Mouse (Mus musculus) neural tube, embryonic 13.5 days (tissue): Measurements from ENCODE around the gene Tagap1. TPM values are rescaled to one million over a fixed set of nuclear protein-coding genes. Genes with fewer than 3 reads are reported as not detected.
"Not testable (repeated sequence)": the region's sequence is repeated elsewhere in the genome, so short reads cannot be mapped to it uniquely, and the experiment has no call there.

Source experiments
- ATAC-seq: fragments of 200-750 bp; cut with Nextera tagmentation; 2 replicates; pipeline ENCODE4 v1.8.0; 2017; ENCODE audit warnings: low read depth, mild to moderate bottlenecking, moderate TSS enrichment, moderate library complexity
- H3K27ac ChIP-seq: fragments of 300-500 bp; sonication (generic); replicated peaks from 2 replicates; pipeline ENCODE4 v1.5.1; 2015; ENCODE audit warnings: moderate library complexity, mild to moderate bottlenecking, inconsistent platforms
- H3K27me3 ChIP-seq: fragments of 300-500 bp; sonication (generic); 2 replicates; pipeline ENCODE4 v1.6.1; 2015; ENCODE audit warnings: mild to moderate bottlenecking, inconsistent platforms
- H3K36me3 ChIP-seq: fragments of 300-500 bp; sonication (generic); 2 replicates; pipeline ENCODE4 v1.6.1; 2015; ENCODE audit warnings: mild to moderate bottlenecking, inconsistent platforms
- H3K4me1 ChIP-seq: fragments of 300-500 bp; sonication (generic); replicated peaks from 2 replicates; pipeline ENCODE4 v1.6.1; 2015; ENCODE audit warnings: inconsistent platforms
- H3K4me2 ChIP-seq: fragments of 300-500 bp; sonication (generic); 2 replicates; pipeline ENCODE4 v1.6.1; 2015; ENCODE audit warnings: inconsistent platforms, mild to moderate bottlenecking, moderate library complexity
- H3K4me3 ChIP-seq: fragments of 300-500 bp; sonication (generic); 2 replicates; pipeline ENCODE4 v1.5.1; 2015; ENCODE audit warnings: mild to moderate bottlenecking, inconsistent platforms
- H3K9ac ChIP-seq: fragments of 300-500 bp; sonication (generic); 2 replicates; pipeline ENCODE4 v1.6.1; 2015; ENCODE audit warnings: moderate library complexity, mild to moderate bottlenecking, inconsistent platforms
- H3K9me3 ChIP-seq: fragments of 300-500 bp; sonication (generic); 2 replicates; pipeline ENCODE4 v1.6.1; 2016; ENCODE audit warnings: inconsistent platforms
- WGBS: fragments of 180-500 bp; shearing (Covaris S2); methylation state at CpG from one replicate; pipeline ENCODE4 v1.1.7; 2015; 5-methylcytosine and 5-hydroxymethylcytosine counted together
- polyA plus RNA-seq: library from polyadenylated mRNA; unstranded; fragments of >200 nt; fragmentation: Nextera tagmentation; extraction: Ambion mirVana; gene quantifications from 2 replicates; pipeline ENCODE4 v1.2.1, GENCODE M21; 2015

Tagap1 gene
- polyA plus RNA-seq, 1 experiment from 2014 or later: 50.0 TPM

- 73% methylated on average over 5 of the region's 6 CpGs for WGBS
- H3K4me2 ChIP-seq: peak overlapping the region; percentile 56
These were observed 1.3 kb downstream of the Tagap1 start for GRCm38 (mm10) chr17:6959543-6960259.

DNA sequence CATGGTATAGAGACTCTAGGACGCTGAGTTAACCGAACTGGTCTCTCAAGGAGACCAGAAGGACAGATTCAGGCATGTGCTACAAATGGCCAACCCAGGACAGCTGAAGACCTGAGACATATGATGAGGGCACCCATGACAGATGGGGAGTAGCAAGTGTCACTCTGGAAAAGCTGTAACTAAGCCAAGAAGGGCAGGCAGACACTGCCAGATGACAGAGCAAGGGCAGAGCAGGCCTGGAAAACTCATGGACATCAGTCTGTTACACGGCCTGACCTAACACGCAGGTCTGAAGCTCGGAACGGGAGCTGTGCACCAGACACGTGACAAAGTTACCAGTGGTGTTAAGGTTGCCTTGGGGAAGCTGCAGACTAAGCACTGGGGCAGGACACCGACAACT is 2.1 kb downstream of the Tagap1 start:
- H3K9me3 ChIP-seq, H3K4me1 ChIP-seq, H3K27ac ChIP-seq, H3K27me3 ChIP-seq, H3K9ac ChIP-seq, H3K4me3 ChIP-seq, H3K4me2 ChIP-seq, H3K36me3 ChIP-seq, ATAC-seq: not testable (repeated sequence)
- WGBS: 87% methylated on average over 7 of the region's 8 CpGs

More at GRCm38 (mm10) chr17:6959543-6960259, 1.3 kb downstream of the Tagap1 start:
- ATAC-seq, H3K9ac ChIP-seq, H3K27ac ChIP-seq, H3K9me3 ChIP-seq, H3K27me3 ChIP-seq, H3K4me1 ChIP-seq, H3K36me3 ChIP-seq: not testable (repeated sequence)
- H3K4me3 ChIP-seq: peak overlapping the region; percentile 50

- not testable (repeated sequence) for H3K4me1 ChIP-seq, H3K27me3 ChIP-seq, H3K9me3 ChIP-seq, H3K36me3 ChIP-seq
- peak; percentile 45; the same call in 1 of the 2 replicates for ATAC-seq
- Histone ChIP-seq H3K4me3 (peak overlapping the region; percentile 54), H3K9ac (peak overlapping the region; percentile 72), H3K27ac (peak overlapping the region; percentile 88), H3K4me2 (peak overlapping the region; percentile 63)
- WGBS: 19% methylated on average over 9 of the region's 9 CpGs
These were observed 12.2 kb downstream of the Tagap1 start for GRCm38 (mm10) chr17:6948769-6949228.

- H3K4me1 ChIP-seq, H3K9me3 ChIP-seq, H3K27me3 ChIP-seq, H3K36me3 ChIP-seq: not testable (repeated sequence)
- H3K4me2 ChIP-seq: peak within 1 kb of the TSS; percentile 63
- H3K9ac ChIP-seq: peak within 1 kb of the TSS; percentile 72
- WGBS: under 1% methylated on average over 69 of the region's 73 CpGs
- H3K4me3 ChIP-seq: peak within 1 kb of the TSS; percentile 54
- peak within 1 kb of the TSS; percentile 88 for H3K27ac ChIP-seq
- peak; percentile 98 for ATAC-seq
These were observed 12.8 kb downstream of the Tagap1 start, which contains the start of gene Rsph3b for GRCm38 (mm10) chr17:6947984-6948768. Gene Rsph3b (minus strand): TSS chr17:6948682.

DNA sequence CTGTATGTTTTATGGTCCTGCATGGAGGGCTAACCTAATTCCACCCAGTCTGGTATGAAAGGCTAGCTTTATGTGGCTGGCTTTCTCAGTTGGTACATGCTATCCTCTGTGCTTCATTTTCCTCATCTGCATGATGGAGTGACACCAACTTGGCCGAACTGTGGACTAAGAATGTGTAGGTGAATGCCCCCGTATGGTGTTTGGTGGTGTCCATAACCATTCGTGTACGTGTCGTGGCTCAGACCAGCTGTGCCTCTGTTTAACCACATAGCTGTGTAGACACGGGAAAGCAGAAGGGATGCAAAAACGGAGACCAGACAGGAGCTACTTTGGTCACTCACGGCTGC is 13.3 kb downstream of the Tagap1 start:
- Histone ChIP-seq H3K4me3 (peak overlapping the region; percentile 54), H3K9ac (0 out of 2 replicates have a peak overlapping the region, but pooled peaks have one; percentile 72), H3K4me2 (peak overlapping the region; percentile 63)
- H3K27ac ChIP-seq, H3K27me3 ChIP-seq, H3K9me3 ChIP-seq, H3K4me1 ChIP-seq, H3K36me3 ChIP-seq: not testable (repeated sequence)
- peak; percentile 1; the same call in 1 of the 2 replicates for ATAC-seq
- WGBS: no CpG with 5 or more reads among the region's 8 CpGs

DNA sequence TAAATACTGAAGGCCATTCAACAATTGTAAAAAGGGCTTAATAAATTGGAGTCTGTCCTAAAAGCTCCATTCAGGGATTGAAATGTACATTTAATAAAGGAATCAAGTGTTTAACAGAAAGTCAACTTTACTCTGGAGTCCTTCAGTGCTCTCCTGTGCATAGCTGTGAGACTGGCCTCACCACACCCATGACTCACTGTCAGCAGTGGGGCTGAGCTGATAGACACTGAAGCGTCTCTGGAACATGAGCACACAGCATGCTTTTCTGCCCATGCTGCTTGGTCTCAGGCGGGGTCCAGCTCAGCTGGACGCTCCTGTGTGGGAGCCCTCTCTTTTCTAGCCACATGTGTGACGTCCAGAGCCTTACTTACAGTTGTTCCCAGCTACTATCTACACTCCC is 18.4 kb downstream of the Tagap1 start:
- not testable (repeated sequence) for H3K9ac ChIP-seq, H3K4me2 ChIP-seq, H3K27ac ChIP-seq, H3K9me3 ChIP-seq, H3K4me1 ChIP-seq, ATAC-seq, H3K27me3 ChIP-seq, H3K4me3 ChIP-seq, H3K36me3 ChIP-seq
- no CpG with 5 or more reads among the region's 4 CpGs for WGBS

DNA sequence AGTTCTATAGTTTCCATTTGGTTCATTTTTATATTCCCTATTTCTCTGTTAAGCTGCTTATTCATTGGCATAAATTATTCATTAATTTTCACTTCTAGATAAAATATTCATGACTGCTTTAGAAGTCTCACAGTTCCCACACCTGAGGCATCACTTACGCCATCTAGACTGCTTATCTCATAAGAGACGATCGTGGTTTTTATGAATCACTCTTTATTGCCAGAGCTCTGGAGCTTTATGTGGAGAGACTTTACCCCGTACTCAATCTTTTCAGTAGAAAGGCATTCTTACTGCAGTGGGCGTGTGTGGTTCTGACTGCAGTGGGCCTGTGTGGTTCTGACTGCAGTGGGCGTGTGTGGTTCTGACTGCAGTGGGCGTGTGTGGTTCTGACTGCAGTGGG is 29.3 kb downstream of the Tagap1 start:
- H3K27me3 ChIP-seq, H3K9me3 ChIP-seq, H3K36me3 ChIP-seq, ATAC-seq, H3K4me1 ChIP-seq, H3K9ac ChIP-seq, H3K4me2 ChIP-seq, H3K27ac ChIP-seq, H3K4me3 ChIP-seq: not testable (repeated sequence)
- 86% methylated on average over 7 of the region's 7 CpGs for WGBS

GRCm38 (mm10) chr17:6920351-6920894 is 40.5 kb downstream of the Tagap1 start:
- H3K4me1 ChIP-seq, H3K4me3 ChIP-seq, H3K36me3 ChIP-seq, H3K27me3 ChIP-seq, H3K4me2 ChIP-seq, H3K27ac ChIP-seq, ATAC-seq, H3K9me3 ChIP-seq, H3K9ac ChIP-seq: not testable (repeated sequence)
- 91% methylated on average over 7 of the region's 7 CpGs for WGBS

- ATAC-seq, H3K36me3 ChIP-seq, H3K4me2 ChIP-seq, H3K27ac ChIP-seq, H3K9me3 ChIP-seq, H3K4me3 ChIP-seq, H3K9ac ChIP-seq, H3K27me3 ChIP-seq, H3K4me1 ChIP-seq: not testable (repeated sequence)
- 96% methylated on average over 3 of the region's 3 CpGs for WGBS
These were observed 41.6 kb downstream of the Tagap1 start for GRCm38 (mm10) chr17:6919388-6919787.

- not testable (repeated sequence) for H3K4me2 ChIP-seq, H3K27me3 ChIP-seq, ATAC-seq, H3K27ac ChIP-seq, H3K36me3 ChIP-seq, H3K4me1 ChIP-seq, H3K4me3 ChIP-seq, H3K9ac ChIP-seq, H3K9me3 ChIP-seq
- 96% methylated on average over 4 of the region's 4 CpGs for WGBS
These were observed 45.7 kb downstream of the Tagap1 start for GRCm38 (mm10) chr17:6915282-6915681.

GRCm38 (mm10) chr17:6914066-6914465 is 46.9 kb downstream of the Tagap1 start:
- not testable (repeated sequence) for H3K4me1 ChIP-seq, H3K27me3 ChIP-seq, H3K4me3 ChIP-seq, H3K9me3 ChIP-seq, H3K27ac ChIP-seq, H3K9ac ChIP-seq, H3K4me2 ChIP-seq, H3K36me3 ChIP-seq, ATAC-seq
- WGBS: 50% methylated on average over 1 of the region's 6 CpGs
